Mouse (Mus musculus) A20 (cell line): Measurements from ENCODE around the gene Nr6a1.

ENCODE experiments used
- DNase-seq: peaks from one replicate; pipeline ENCODE4 v3.0.0-alpha.2; 2011; ENCODE audit warnings: low read depth, low spot score

The Nr6a1 gene

DNA sequence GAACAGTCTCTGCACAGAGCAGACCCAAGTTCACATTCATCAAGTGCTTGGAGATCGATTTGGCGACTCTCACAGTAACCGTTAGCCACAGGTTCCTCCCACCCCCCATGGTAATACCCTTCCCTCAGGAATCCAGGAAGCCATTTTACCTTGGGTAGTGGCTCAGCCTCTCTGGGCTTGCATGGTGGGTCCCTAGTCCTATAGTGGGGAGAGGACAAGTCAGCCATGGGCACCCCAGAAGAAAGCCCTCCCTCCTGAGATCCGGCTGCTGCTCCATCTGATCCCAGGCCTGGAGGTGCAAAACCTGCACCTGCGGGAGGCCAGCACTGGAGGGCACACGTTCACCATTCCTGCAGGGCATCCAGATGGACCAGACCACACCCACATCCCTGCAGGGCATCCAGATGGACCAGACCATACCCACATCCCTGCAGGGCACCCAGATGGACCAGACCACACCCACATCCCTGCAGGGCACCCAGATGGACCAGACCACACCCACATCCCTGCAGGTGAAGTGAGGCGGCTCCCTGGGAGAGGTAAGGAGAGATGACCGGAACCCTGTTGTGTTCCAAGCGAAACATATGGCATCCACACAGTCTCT lies 252.0 kb downstream of the Nr6a1 start:
- DNase-seq = no peak
